Mouse (Mus musculus): ENCODE results near the gene Vps45.

DNA sequence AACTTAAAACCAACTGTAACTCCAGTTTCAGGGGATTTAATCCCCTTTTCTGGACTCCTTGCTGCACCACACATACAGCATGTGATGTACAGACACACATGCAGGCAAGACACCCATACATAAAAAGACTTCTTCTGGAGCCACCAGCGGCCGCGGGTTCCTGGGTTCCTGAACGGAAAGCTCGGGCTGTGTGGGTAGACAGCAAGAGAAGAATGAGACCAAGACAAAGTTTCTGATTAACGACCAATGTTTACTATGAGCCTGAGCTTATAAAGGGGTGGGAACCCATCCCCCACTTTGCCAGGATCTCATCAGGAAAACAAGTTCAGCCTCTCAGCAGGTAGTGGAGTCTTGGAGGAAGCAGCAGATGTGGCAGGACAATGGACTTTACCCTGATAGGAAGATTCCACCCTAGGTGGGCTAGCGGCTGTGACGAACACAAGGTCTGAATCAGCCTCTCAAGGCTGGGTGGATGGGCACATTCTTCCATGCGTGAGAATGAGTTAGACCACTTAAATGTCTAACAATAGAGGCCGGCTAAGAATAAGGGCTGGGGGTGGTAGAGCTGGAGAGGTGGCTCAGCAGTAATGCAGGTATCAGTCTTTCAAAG is 26.0 kb upstream of the Vps45 start:
- TF ChIP-seq CTCF (IDR thresholded peaks at IDR 0.05; ENCODE audit: control insufficient read depth, insufficient read depth, low read length) (no peak), POLR2A (IDR thresholded peaks at IDR 0.05; ENCODE audit: borderline replicate concordance, control insufficient read depth, low read depth, low read length) (no peak)

All from bone marrow, adult 2 months (tissue).